Mouse (Mus musculus) myocyte (in vitro differentiated cells): ENCODE measurements around the gene Ptprcap.
"Not testable (repeated sequence)": the region's sequence is repeated elsewhere in the genome, so short reads cannot be mapped to it uniquely, and the experiment has no call there.

Source experiments
- POLR2A ChIP-seq: IDR thresholded peaks from one replicate; pipeline ENCODE4 v1.6.1; 2011; ENCODE audit warnings: low read depth, mild to moderate bottlenecking, control low read depth, moderate library complexity; ENCODE audit not compliant: insufficient read length
- USF1 ChIP-seq: IDR thresholded peaks from one replicate; pipeline ENCODE4 v1.6.1; 2011; ENCODE audit warnings: low read depth, mild to moderate bottlenecking, control low read depth, moderate library complexity

GRCm38 (mm10) chr19:4125268-4125667 lies 28.1 kb upstream of the Ptprcap start:
- not testable (repeated sequence) for TF ChIP-seq USF1, POLR2A
